Mouse (Mus musculus): Measurements from ENCODE around the gene Slc7a1.

GRCm38 (mm10) chr5:148428846-148429245 lies 29.1 kb upstream of the Slc7a1 start:
- TF ChIP-seq MEF2A (IDR thresholded peaks at IDR 0.05; ENCODE audit: extremely low read depth, insufficient replicate concordance, low read depth, low read length, poor library complexity, severe bottlenecking) (no peak), NELFE (IDR thresholded peaks at IDR 0.05; ENCODE audit: low read depth, low read length) (no peak), EP300 (IDR thresholded peaks at IDR 0.05; ENCODE audit: low read depth in 1 of 2, low read length in 2 of 2) (no peak), GATA1 (IDR thresholded peaks at IDR 0.05; ENCODE audit: low read depth, low read length) (no peak), POLR2A (IDR thresholded peaks at IDR 0.05; ENCODE audit: control insufficient read depth in 1 of 2, insufficient read depth in 1 of 2, low read depth in 1 of 2, low read length in 2 of 2, poor library complexity in 1 of 2) (no peak), MYB (IDR thresholded peaks at IDR 0.05; ENCODE audit: low read depth, low read length) (no peak), ZNF384 (IDR thresholded peaks at IDR 0.05; ENCODE audit: low read depth, low read length) (no peak), CTCF (IDR thresholded peaks at IDR 0.05 in 2 of 3, conservative IDR thresholded peaks at IDR 0.05 in 1 of 3; ENCODE audit: control insufficient read depth in 1 of 3, insufficient read depth in 1 of 3, low read depth in 2 of 3, low read length in 3 of 3, poor library complexity in 1 of 3, severe bottlenecking in 1 of 3) (no peak), HCFC1 (IDR thresholded peaks at IDR 0.05; ENCODE audit: low read depth, low read length) (no peak), ZMIZ1 (IDR thresholded peaks at IDR 0.05; ENCODE audit: low read depth, low read length) (no peak), ELF1 (IDR thresholded peaks at IDR 0.05; ENCODE audit: low read depth, low read length) (no peak)

All from MEL (cell line).